Mouse (Mus musculus) liver, adult 2 months (tissue): Measurements from ENCODE around the gene Col11a2.

Experiments used
- CTCF ChIP-seq: fragments of 200-500 bp; IDR thresholded peaks from 2 replicates; pipeline ENCODE4 v1.5.1; 2011; ENCODE audit warnings: low read depth, low read length, control low read depth
- POLR2A ChIP-seq: fragments of 200-500 bp; IDR thresholded peaks from 2 replicates; pipeline ENCODE4 v1.6.1; 2011; ENCODE audit warnings: low read length, control low read depth; ENCODE audit not compliant: insufficient read depth; ENCODE audit errors: extremely low read depth

DNA sequence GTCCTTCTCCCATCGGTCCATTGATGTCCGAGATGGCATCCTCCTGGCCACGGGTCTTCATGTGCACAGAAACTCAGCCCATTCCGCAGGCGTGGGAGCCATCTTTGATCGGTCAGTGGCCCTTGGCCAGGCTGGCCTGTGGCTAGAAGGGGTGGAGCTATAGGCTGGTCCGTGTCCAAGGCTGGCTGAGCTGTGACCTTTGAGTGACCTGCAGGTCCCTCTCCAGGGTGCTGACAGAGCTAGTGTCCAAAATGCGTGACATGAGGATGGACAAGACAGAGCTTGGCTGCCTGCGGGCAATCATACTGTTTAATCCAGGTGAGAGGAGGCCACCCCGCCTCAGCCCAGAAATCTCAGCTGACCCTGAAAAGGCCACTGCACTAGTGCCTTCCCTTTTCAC, 2.6 kb upstream of the Col11a2 start:
- TF ChIP-seq POLR2A (no peak), CTCF (no peak)
